Mouse (Mus musculus) heart, embryonic 10.5 days (tissue): ENCODE data around the gene Chst12. TPM values are rescaled to one million over a fixed set of nuclear protein-coding genes. Genes with fewer than 3 reads are reported as not detected.

ENCODE experiments used
- DNase-seq: peaks from one replicate; pipeline ENCODE4 v3.0.0-alpha.2; 2017; ENCODE audit warnings: low spot score
- H3K27ac ChIP-seq: fragments of 300-500 bp; sonication (generic); 2 replicates; pipeline ENCODE4 v1.5.1; 2016; ENCODE audit warnings: mild to moderate bottlenecking
- H3K27me3 ChIP-seq: fragments of 300-500 bp; sonication (generic); 2 replicates; pipeline ENCODE4 v1.6.1; 2016; ENCODE audit warnings: mild to moderate bottlenecking; ENCODE audit not compliant: poor library complexity, insufficient read depth, severe bottlenecking
- H3K36me3 ChIP-seq: fragments of 300-500 bp; sonication (generic); 2 replicates; pipeline ENCODE4 v1.6.1; 2016; ENCODE audit warnings: mild to moderate bottlenecking, moderate library complexity
- H3K4me1 ChIP-seq: fragments of 300-500 bp; sonication (generic); 2 replicates; pipeline ENCODE4 v1.6.1; 2016; ENCODE audit warnings: mild to moderate bottlenecking
- H3K4me3 ChIP-seq: fragments of 300-500 bp; sonication (generic); 2 replicates; pipeline ENCODE4 v1.5.1; 2016; ENCODE audit warnings: mild to moderate bottlenecking, moderate library complexity
- H3K9me3 ChIP-seq: fragments of 300-500 bp; sonication (generic); 2 replicates; pipeline ENCODE4 v1.6.1; 2016; ENCODE audit warnings: mild to moderate bottlenecking, moderate library complexity
- WGBS: fragments of 180-500 bp; shearing (Covaris S2); methylation state at CpG from one replicate; pipeline ENCODE4 v1.1.7; 2016; 5-methylcytosine and 5-hydroxymethylcytosine counted together
- polyA plus RNA-seq: library from polyadenylated mRNA; unstranded; fragments of >200 nt; fragmentation: Nextera tagmentation; extraction: Ambion mirVana; gene quantifications from 2 replicates; pipeline ENCODE4 v1.2.1, GENCODE M21; 2016

Chst12 gene
- polyA plus RNA-seq, 1 experiment from 2014 or later = 26.7 TPM

GRCm38 (mm10) chr5:140506096-140506794 is 895 bp downstream of the Chst12 start:
- no peaks in the 10 kb centered on the region for H3K36me3 ChIP-seq
- no peaks in the 10 kb centered on the region for H3K27me3 ChIP-seq
- H3K9me3 ChIP-seq = no peaks in the 10 kb centered on the region
- peak overlapping the region; percentile 72 for H3K4me3 ChIP-seq
- peak overlapping the region; percentile 84 for H3K27ac ChIP-seq
- 43% methylated on average over 22 of the region's 22 CpGs for WGBS
- H3K4me1 ChIP-seq = peaks cover 83% of the 10 kb centered on the region
- no peak for DNase-seq

DNA sequence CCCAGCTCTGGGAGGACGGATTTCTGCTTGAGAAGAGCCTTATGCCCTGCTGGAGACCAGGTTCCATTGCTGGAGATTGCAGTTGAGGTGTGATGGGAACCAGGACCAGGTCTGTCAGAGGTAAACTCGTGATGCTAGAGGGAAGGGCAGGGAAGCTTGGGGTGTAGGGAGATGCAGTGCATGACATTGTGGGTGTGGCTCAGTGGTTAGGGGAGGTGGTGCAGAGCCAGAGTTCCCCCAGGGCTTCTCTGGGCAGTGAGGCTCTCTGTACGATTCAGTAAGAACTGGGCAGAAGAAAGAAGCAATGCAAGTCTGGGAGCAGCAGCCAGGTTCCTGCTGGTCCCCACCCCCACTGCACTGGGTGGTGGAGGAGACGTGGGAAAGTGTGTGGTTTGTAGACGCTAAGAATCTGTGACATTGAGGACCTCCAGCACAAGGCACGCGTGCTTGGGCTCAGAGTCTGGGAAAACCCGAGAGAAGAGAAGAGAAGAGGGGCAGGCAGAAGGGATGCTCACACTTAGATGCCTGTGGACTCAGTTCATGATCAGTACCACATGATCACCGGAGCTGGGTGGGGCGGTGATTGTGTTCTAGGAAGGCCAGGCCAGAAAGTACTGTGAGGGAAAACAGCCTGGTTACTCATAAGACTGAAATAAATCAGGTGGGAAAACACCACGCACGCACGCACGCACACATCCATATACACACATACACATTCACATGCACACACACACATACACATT is 2.3 kb downstream of the Chst12 start:
- H3K4me3 ChIP-seq = no peak overlapping the region
- no peak for DNase-seq
- WGBS = 83% methylated on average over 14 of the region's 14 CpGs
- no peaks in the 10 kb centered on the region for H3K27me3 ChIP-seq
- peak overlapping the region; percentile 44; the same call in 1 of the 2 replicates for H3K27ac ChIP-seq
- peaks cover 78% of the 10 kb centered on the region for H3K4me1 ChIP-seq
- no peaks in the 10 kb centered on the region; the same call in 1 of the 2 replicates for H3K36me3 ChIP-seq
- no peaks in the 10 kb centered on the region for H3K9me3 ChIP-seq

DNA sequence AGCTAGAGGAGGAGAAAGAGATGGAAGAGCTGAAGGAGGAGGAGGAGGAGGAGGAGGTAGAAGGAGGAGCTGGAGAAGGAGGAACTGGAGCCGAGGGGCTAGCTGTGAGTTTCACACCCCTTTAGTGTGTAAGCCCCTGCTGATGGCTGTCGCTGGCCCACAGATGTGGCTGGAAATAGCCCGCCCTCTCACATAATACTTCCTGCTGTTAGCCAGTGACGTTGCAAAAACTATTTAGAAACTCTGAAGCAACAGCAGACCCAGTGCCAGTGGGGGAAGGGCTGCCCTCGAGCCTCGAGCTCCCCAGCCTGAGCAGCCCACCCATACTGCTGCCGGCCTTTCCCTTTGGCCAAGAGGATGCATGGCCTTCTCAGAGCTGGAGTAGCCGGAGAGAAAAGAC is 3.3 kb downstream of the Chst12 start:
- Histone ChIP-seq H3K9me3 (no peaks in the 10 kb centered on the region), H3K4me3 (no peak overlapping the region), H3K27ac (peak overlapping the region; percentile 53), H3K27me3 (no peaks in the 10 kb centered on the region), H3K36me3 (no peaks in the 10 kb centered on the region; the same call in 1 of the 2 replicates), H3K4me1 (peaks cover 69% of the 10 kb centered on the region)
- DNase-seq = no peak
- WGBS = 31% methylated on average over 8 of the region's 8 CpGs

- Histone ChIP-seq H3K36me3 (peaks cover 2% of the 10 kb centered on the region; the same call in 1 of the 2 replicates), H3K27me3 (no peaks in the 10 kb centered on the region), H3K9me3 (no peaks in the 10 kb centered on the region), H3K27ac (peak overlapping the region; percentile 53), H3K4me3 (no peak overlapping the region), H3K4me1 (peaks cover 72% of the 10 kb centered on the region)
- 53% methylated on average over 9 of the region's 9 CpGs for WGBS
- no peak for DNase-seq
Observed at GRCm38 (mm10) chr5:140509204-140509603, 3.9 kb downstream of the Chst12 start.

GRCm38 (mm10) chr5:140510012-140511000 is 5.0 kb downstream of the Chst12 start:
- DNase-seq = no peak
- 66% methylated on average over 27 of the region's 27 CpGs for WGBS
- Histone ChIP-seq H3K27ac (peak overlapping the region; percentile 24; the same call in 1 of the 2 replicates), H3K4me1 (peaks cover 72% of the 10 kb centered on the region), H3K27me3 (no peaks in the 10 kb centered on the region), H3K4me3 (no peak overlapping the region), H3K36me3 (peaks cover 5% of the 10 kb centered on the region; the same call in 1 of the 2 replicates), H3K9me3 (no peaks in the 10 kb centered on the region)

DNA sequence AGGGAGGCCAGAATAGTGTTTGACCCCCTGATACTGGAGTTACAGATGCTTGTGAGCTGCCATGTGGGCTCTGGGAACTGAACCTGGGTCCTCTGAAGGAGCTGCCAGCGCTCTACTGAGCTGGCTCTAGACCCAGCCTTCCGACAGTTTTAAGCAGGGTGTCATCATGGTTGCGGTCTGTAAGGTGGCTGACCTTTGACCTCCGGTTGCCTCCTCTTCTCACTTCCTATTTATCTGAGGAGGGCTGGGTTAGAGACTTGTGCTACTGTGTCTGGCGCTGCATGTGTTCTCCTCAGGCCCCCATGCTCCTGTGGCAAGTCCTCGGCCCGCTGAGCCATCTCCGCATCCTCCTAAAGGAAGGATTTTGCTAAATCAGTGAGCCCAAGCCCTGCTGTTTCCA is 8.6 kb downstream of the Chst12 start:
- 74% methylated on average over 8 of the region's 8 CpGs for WGBS
- Histone ChIP-seq H3K9me3 (no peaks in the 10 kb centered on the region), H3K4me3 (no peak overlapping the region), H3K27me3 (no peaks in the 10 kb centered on the region), H3K27ac (peak overlapping the region; percentile 85), H3K36me3 (peaks cover 5% of the 10 kb centered on the region), H3K4me1 (peaks cover 58% of the 10 kb centered on the region)
- DNase-seq = no peak

GRCm38 (mm10) chr5:140514799-140515486 is 9.6 kb downstream of the Chst12 start:
- no peaks in the 10 kb centered on the region for H3K27me3 ChIP-seq
- no peaks in the 10 kb centered on the region for H3K9me3 ChIP-seq
- peak overlapping the region; percentile 15; the same call in 1 of the 2 replicates for H3K4me3 ChIP-seq
- H3K4me1 ChIP-seq = peaks cover 50% of the 10 kb centered on the region
- peak; percentile 87 for DNase-seq
- H3K27ac ChIP-seq = peak overlapping the region; percentile 85
- 11% methylated on average over 7 of the region's 7 CpGs for WGBS
- H3K36me3 ChIP-seq = peaks cover 8% of the 10 kb centered on the region

- no peaks in the 10 kb centered on the region for H3K27me3 ChIP-seq
- DNase-seq = no peak
- H3K4me3 ChIP-seq = no peak overlapping the region
- no peaks in the 10 kb centered on the region for H3K9me3 ChIP-seq
- peak overlapping the region; percentile 73 for H3K27ac ChIP-seq
- peaks cover 10% of the 10 kb centered on the region for H3K36me3 ChIP-seq
- peaks cover 37% of the 10 kb centered on the region for H3K4me1 ChIP-seq
- WGBS = 86% methylated on average over 21 of the region's 21 CpGs
Observed at GRCm38 (mm10) chr5:140517159-140517920, 12.0 kb downstream of the Chst12 start.

- WGBS = 66% methylated on average over 4 of the region's 4 CpGs
- no peak for DNase-seq
- peaks cover 37% of the 10 kb centered on the region for H3K4me1 ChIP-seq
- no peak overlapping the region for H3K4me3 ChIP-seq
- peaks cover 10% of the 10 kb centered on the region for H3K36me3 ChIP-seq
- H3K27ac ChIP-seq = peak overlapping the region; percentile 73; the same call in 1 of the 2 replicates
- H3K9me3 ChIP-seq = no peaks in the 10 kb centered on the region
- H3K27me3 ChIP-seq = no peaks in the 10 kb centered on the region
Observed at GRCm38 (mm10) chr5:140517921-140518230, 12.5 kb downstream of the Chst12 start.

- Histone ChIP-seq H3K36me3 (peaks cover 36% of the 10 kb centered on the region), H3K27ac (no peak overlapping the region), H3K9me3 (no peaks in the 10 kb centered on the region), H3K27me3 (no peaks in the 10 kb centered on the region), H3K4me3 (no peak overlapping the region), H3K4me1 (peaks cover 19% of the 10 kb centered on the region)
- WGBS = 64% methylated on average over 1 of the region's 1 CpGs
- DNase-seq = no peak
Observed at GRCm38 (mm10) chr5:140521196-140521595, 15.8 kb downstream of the Chst12 start.

DNA sequence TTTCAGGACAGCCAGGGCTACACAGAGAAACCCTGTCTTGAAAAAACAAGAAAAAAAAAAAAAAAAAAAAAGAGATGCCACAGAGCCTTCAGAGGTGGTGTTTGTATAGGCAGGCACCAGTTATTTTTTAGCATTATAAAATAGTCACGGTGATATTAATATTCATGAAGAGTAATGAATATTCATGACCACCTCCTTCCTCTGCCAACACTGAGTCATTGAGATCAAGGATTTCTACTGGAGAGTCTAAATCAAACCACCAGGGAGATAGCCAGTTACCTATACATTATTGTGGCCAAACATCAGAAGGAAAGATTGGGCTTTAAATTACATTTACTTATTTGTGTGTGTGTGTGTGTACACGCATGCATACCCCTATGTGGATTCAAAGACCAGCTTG is 21.4 kb downstream of the Chst12 start:
- Histone ChIP-seq H3K36me3 (peaks cover 56% of the 10 kb centered on the region), H3K4me3 (no peak overlapping the region), H3K4me1 (no peaks in the 10 kb centered on the region), H3K9me3 (no peaks in the 10 kb centered on the region), H3K27me3 (no peaks in the 10 kb centered on the region), H3K27ac (no peak overlapping the region)
- DNase-seq = no peak
- 89% methylated on average over 2 of the region's 2 CpGs for WGBS
